Mouse (Mus musculus): Measurements from ENCODE around the gene Esr2. TPM values are rescaled to one million over a fixed set of nuclear protein-coding genes. Genes with fewer than 3 reads are reported as not detected.

Esr2 gene
- polyA plus RNA-seq, 1 experiment from 2014 or later = 0.26 TPM

GRCm38 (mm10) chr12:76195912-76196708 lies 19.1 kb upstream of the Esr2 start:
- no peak overlapping the region for H3K27ac ChIP-seq (replicated peaks; ENCODE audit: low read depth, low read length)
- H3K4me3 ChIP-seq (replicated peaks; ENCODE audit: low read depth, low read length) = peak overlapping the region; percentile 32
- H3K4me1 ChIP-seq (ENCODE audit: control insufficient read depth, insufficient read depth, low read length) = 0 out of 2 replicates have a peak, but pooled peaks cover 5% of the 10 kb centered on the region
- ATAC-seq (ENCODE audit: low FRiP score, low TSS enrichment) = peak; percentile 81; the same call in 1 of the 2 replicates
- H3K27me3 ChIP-seq (ENCODE audit: control insufficient read depth, insufficient read depth, low read length) = no peaks in the 10 kb centered on the region
- no peaks in the 10 kb centered on the region for H3K9me3 ChIP-seq (ENCODE audit: control insufficient read depth, low read length)
- DNase-seq = peak; percentile 85
- peak overlapping the region; percentile 88 for H3K4me2 ChIP-seq (ENCODE audit: low read length)
- peak overlapping the region; percentile 39 for H3K9ac ChIP-seq (replicated peaks; ENCODE audit: low read length)
- H3K36me3 ChIP-seq (ENCODE audit: control insufficient read depth, insufficient read depth, low read length) = no peaks in the 10 kb centered on the region
- WGBS = under 1% methylated on average over 22 of the region's 22 CpGs

GRCm38 (mm10) chr12:76194526-76194925 lies 17.5 kb upstream of the Esr2 start:
- DNase-seq (no peak), ATAC-seq (ENCODE audit: low FRiP score, low TSS enrichment) (no peak)
- Histone ChIP-seq H3K4me2 (ENCODE audit: low read length) (no peak overlapping the region), H3K27me3 (ENCODE audit: control insufficient read depth, insufficient read depth, low read length) (no peaks in the 10 kb centered on the region), H3K4me3 (replicated peaks; ENCODE audit: low read depth, low read length) (no peak overlapping the region), H3K9me3 (ENCODE audit: control insufficient read depth, low read length) (no peaks in the 10 kb centered on the region), H3K4me1 (ENCODE audit: control insufficient read depth, insufficient read depth, low read length) (0 out of 2 replicates have a peak, but pooled peaks cover 5% of the 10 kb centered on the region), H3K27ac (replicated peaks; ENCODE audit: low read depth, low read length) (no peak overlapping the region), H3K9ac (replicated peaks; ENCODE audit: low read length) (no peak overlapping the region), H3K36me3 (ENCODE audit: control insufficient read depth, insufficient read depth, low read length) (no peaks in the 10 kb centered on the region)
- 67% methylated on average over 3 of the region's 3 CpGs for WGBS

DNA sequence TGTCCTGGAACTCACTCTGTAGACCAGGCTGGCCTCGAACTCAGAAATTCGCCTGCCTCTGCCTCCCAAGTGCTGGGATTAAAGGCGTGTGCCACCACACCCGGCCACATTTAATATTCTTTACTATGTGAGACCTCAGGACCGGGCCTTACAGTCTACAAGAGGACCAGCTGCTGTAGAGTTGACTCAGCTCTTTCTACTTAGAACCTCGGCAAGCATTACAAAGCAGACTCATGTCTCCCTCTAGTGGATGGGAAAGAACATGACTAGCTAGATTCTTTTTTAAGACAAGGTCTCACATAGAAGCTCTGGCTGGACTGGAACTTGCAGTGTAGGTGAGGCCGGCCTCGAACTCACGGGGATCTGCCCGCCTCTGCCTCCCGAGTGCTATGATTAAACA lies 13.9 kb upstream of the Esr2 start:
- Histone ChIP-seq H3K27ac (replicated peaks; ENCODE audit: low read depth, low read length) (no peak overlapping the region), H3K4me1 (ENCODE audit: control insufficient read depth, insufficient read depth, low read length) (0 out of 2 replicates have a peak, but pooled peaks cover 3% of the 10 kb centered on the region), H3K4me2 (ENCODE audit: low read length) (no peak overlapping the region), H3K4me3 (replicated peaks; ENCODE audit: low read depth, low read length) (no peak overlapping the region), H3K9me3 (ENCODE audit: control insufficient read depth, low read length) (no peaks in the 10 kb centered on the region), H3K9ac (replicated peaks; ENCODE audit: low read length) (no peak overlapping the region), H3K36me3 (ENCODE audit: control insufficient read depth, insufficient read depth, low read length) (no peaks in the 10 kb centered on the region), H3K27me3 (ENCODE audit: control insufficient read depth, insufficient read depth, low read length) (no peaks in the 10 kb centered on the region)
- ATAC-seq (ENCODE audit: low FRiP score, low TSS enrichment) = no peak
- WGBS = 48% methylated on average over 11 of the region's 11 CpGs
- DNase-seq = peak; percentile 82

GRCm38 (mm10) chr12:76187849-76188248 lies 10.8 kb upstream of the Esr2 start:
- WGBS = 42% methylated on average over 8 of the region's 8 CpGs
- Histone ChIP-seq H3K27me3 (ENCODE audit: control insufficient read depth, insufficient read depth, low read length) (no peaks in the 10 kb centered on the region), H3K27ac (replicated peaks; ENCODE audit: low read depth, low read length) (no peak overlapping the region), H3K4me2 (ENCODE audit: low read length) (no peak overlapping the region), H3K9me3 (ENCODE audit: control insufficient read depth, low read length) (no peaks in the 10 kb centered on the region), H3K9ac (replicated peaks; ENCODE audit: low read length) (no peak overlapping the region), H3K4me3 (replicated peaks; ENCODE audit: low read depth, low read length) (no peak overlapping the region), H3K36me3 (ENCODE audit: control insufficient read depth, insufficient read depth, low read length) (no peaks in the 10 kb centered on the region), H3K4me1 (ENCODE audit: control insufficient read depth, insufficient read depth, low read length) (no peaks in the 10 kb centered on the region)
- ATAC-seq (ENCODE audit: low FRiP score, low TSS enrichment) (no peak), DNase-seq (peak; percentile 68)

- 95% methylated on average over 1 of the region's 1 CpGs for WGBS
- no peak for ATAC-seq (ENCODE audit: low FRiP score, low TSS enrichment)
- Histone ChIP-seq H3K4me3 (replicated peaks; ENCODE audit: low read depth, low read length) (no peak overlapping the region), H3K27me3 (ENCODE audit: control insufficient read depth, insufficient read depth, low read length) (no peaks in the 10 kb centered on the region), H3K27ac (replicated peaks; ENCODE audit: low read depth, low read length) (no peak overlapping the region), H3K36me3 (ENCODE audit: control insufficient read depth, insufficient read depth, low read length) (no peaks in the 10 kb centered on the region), H3K4me1 (ENCODE audit: control insufficient read depth, insufficient read depth, low read length) (no peaks in the 10 kb centered on the region), H3K9me3 (ENCODE audit: control insufficient read depth, low read length) (no peaks in the 10 kb centered on the region), H3K4me2 (ENCODE audit: low read length) (no peak overlapping the region), H3K9ac (replicated peaks; ENCODE audit: low read length) (no peak overlapping the region)
- no peak for DNase-seq
These were observed 9.4 kb upstream of the Esr2 start for GRCm38 (mm10) chr12:76186473-76186872.

GRCm38 (mm10) chr12:76185167-76185816 lies 8.2 kb upstream of the Esr2 start:
- H3K27me3 ChIP-seq (ENCODE audit: control insufficient read depth, insufficient read depth, low read length) = no peaks in the 10 kb centered on the region
- no peaks in the 10 kb centered on the region for H3K9me3 ChIP-seq (ENCODE audit: control insufficient read depth, low read length)
- no peak overlapping the region for H3K4me2 ChIP-seq (ENCODE audit: low read length)
- DNase-seq = no peak
- no peaks in the 10 kb centered on the region for H3K4me1 ChIP-seq (ENCODE audit: control insufficient read depth, insufficient read depth, low read length)
- H3K4me3 ChIP-seq (replicated peaks; ENCODE audit: low read depth, low read length) = no peak overlapping the region
- no peaks in the 10 kb centered on the region for H3K36me3 ChIP-seq (ENCODE audit: control insufficient read depth, insufficient read depth, low read length)
- H3K9ac ChIP-seq (replicated peaks; ENCODE audit: low read length) = no peak overlapping the region
- no peak for ATAC-seq (ENCODE audit: low FRiP score, low TSS enrichment)
- no peak overlapping the region for H3K27ac ChIP-seq (replicated peaks; ENCODE audit: low read depth, low read length)
- 79% methylated on average over 10 of the region's 10 CpGs for WGBS

DNA sequence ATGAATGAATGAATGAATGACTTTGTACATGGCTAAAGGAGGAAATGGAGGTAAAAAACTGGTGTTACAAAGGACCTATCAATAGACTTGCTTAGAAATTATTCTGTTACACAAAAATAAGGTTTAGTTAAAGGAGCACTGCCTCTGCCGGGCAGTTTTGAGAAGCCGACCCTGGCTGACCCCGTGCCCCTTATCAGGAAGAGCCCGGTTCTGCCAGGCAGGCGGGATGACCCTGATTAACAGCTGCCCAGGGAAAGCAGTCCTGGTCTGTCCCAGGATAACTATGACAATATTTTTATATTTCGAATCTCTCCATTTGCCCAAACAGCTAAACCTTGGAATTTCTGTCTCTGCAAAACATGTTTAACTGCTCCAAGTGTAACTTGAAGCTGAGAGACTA lies 7.2 kb upstream of the Esr2 start:
- Histone ChIP-seq H3K36me3 (ENCODE audit: control insufficient read depth, insufficient read depth, low read length) (no peaks in the 10 kb centered on the region), H3K9me3 (ENCODE audit: control insufficient read depth, low read length) (no peaks in the 10 kb centered on the region), H3K4me2 (ENCODE audit: low read length) (no peak overlapping the region), H3K9ac (replicated peaks; ENCODE audit: low read length) (no peak overlapping the region), H3K27ac (replicated peaks; ENCODE audit: low read depth, low read length) (no peak overlapping the region), H3K4me3 (replicated peaks; ENCODE audit: low read depth, low read length) (no peak overlapping the region), H3K4me1 (ENCODE audit: control insufficient read depth, insufficient read depth, low read length) (no peaks in the 10 kb centered on the region), H3K27me3 (ENCODE audit: control insufficient read depth, insufficient read depth, low read length) (no peaks in the 10 kb centered on the region)
- DNase-seq (no peak), ATAC-seq (ENCODE audit: low FRiP score, low TSS enrichment) (no peak)
- 86% methylated on average over 6 of the region's 6 CpGs for WGBS

- Histone ChIP-seq H3K9me3 (ENCODE audit: control insufficient read depth, low read length) (no peaks in the 10 kb centered on the region), H3K4me2 (ENCODE audit: low read length) (no peak overlapping the region)
- WGBS = 93% methylated on average over 6 of the region's 6 CpGs
These were observed 5.8 kb upstream of the Esr2 start for GRCm38 (mm10) chr12:76182831-76183230.

GRCm38 (mm10) chr12:76181471-76181870 lies 4.4 kb upstream of the Esr2 start:
- Histone ChIP-seq H3K9ac (replicated peaks; ENCODE audit: low read length) (no peak overlapping the region), H3K36me3 (ENCODE audit: control insufficient read depth, insufficient read depth, low read length) (no peaks in the 10 kb centered on the region), H3K4me3 (replicated peaks; ENCODE audit: low read depth, low read length) (no peak overlapping the region), H3K27ac (replicated peaks; ENCODE audit: low read depth, low read length) (no peak overlapping the region), H3K4me1 (ENCODE audit: control insufficient read depth, insufficient read depth, low read length) (0 out of 2 replicates have a peak, but pooled peaks cover 3% of the 10 kb centered on the region), H3K4me2 (ENCODE audit: low read length) (no peak overlapping the region), H3K27me3 (ENCODE audit: control insufficient read depth, insufficient read depth, low read length) (peaks cover 9% of the 10 kb centered on the region), H3K9me3 (ENCODE audit: control insufficient read depth, low read length) (no peaks in the 10 kb centered on the region)
- WGBS = 66% methylated on average over 8 of the region's 8 CpGs
- DNase-seq = no peak
- ATAC-seq (ENCODE audit: low FRiP score, low TSS enrichment) = no peak

More at GRCm38 (mm10) chr12:76182831-76183230, 5.8 kb upstream of the Esr2 start:
- no peak overlapping the region for H3K9ac ChIP-seq (replicated peaks; ENCODE audit: low read length)
- ATAC-seq (ENCODE audit: low FRiP score, low TSS enrichment) = no peak
- no peaks in the 10 kb centered on the region for H3K4me1 ChIP-seq (ENCODE audit: control insufficient read depth, insufficient read depth, low read length)
- no peaks in the 10 kb centered on the region for H3K27me3 ChIP-seq (ENCODE audit: control insufficient read depth, insufficient read depth, low read length)
- DNase-seq = no peak
- no peak overlapping the region for H3K4me3 ChIP-seq (replicated peaks; ENCODE audit: low read depth, low read length)
- no peaks in the 10 kb centered on the region for H3K36me3 ChIP-seq (ENCODE audit: control insufficient read depth, insufficient read depth, low read length)
- H3K27ac ChIP-seq (replicated peaks; ENCODE audit: low read depth, low read length) = no peak overlapping the region

Measured in midbrain, embryonic 14.5 days (tissue).